Mouse (Mus musculus): ENCODE measurements at regions not wholly inside any gene's neighbourhood (a gene's known extent, or its start where the extent isn't known, plus 50 kb on each side); places are given as distances from the start of the nearest gene placed in this dataset.

- no peak for DNase-seq (ENCODE audit: low spot score)
Observed at GRCm38 (mm10) chr6:98872334-98872733, 529.8 kb upstream of the Gm765 start.

GRCm38 (mm10) chr6:98869772-98870171 lies 527.2 kb upstream of the Gm765 start:
- DNase-seq (ENCODE audit: low spot score), result no peak

DNA sequence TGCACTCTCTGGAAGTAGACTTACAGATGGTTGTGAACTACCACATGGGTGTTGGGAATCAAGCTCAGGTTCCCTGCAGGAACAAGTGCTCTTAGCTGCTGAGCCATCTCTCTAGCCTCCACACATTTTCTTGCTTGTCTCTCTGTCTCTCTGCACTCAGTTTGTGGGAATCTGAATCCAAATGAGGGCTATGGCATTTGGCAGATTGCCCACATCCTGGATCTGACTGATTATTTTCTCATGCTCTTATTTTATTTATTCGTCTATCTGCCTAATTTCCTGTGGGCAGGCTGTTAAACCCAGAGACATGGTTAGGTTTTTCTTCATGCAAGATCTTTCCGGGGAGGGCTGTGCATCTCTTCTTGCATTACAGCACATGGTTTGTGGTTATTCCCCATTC lies 521.8 kb upstream of the Gm765 start:
- DNase-seq (ENCODE audit: low spot score), result no peak

DNA sequence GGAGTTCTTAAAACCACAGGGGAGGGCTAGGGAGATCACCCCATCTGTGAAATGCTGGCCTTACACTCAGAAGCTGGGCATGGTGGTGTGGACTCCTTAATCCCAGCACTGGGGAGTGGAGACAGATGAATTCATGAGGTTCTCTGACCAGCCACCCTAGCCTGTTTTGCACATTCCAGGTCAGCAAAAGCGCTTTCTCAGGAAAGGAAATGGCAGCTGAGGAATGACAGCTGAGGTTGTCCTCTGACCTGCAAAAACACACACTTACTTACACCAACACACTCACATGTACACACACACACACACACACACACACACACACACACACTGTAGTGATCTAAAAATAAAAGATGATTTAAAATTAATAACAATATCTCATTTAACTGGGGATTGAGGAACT lies 513.4 kb upstream of the Gm765 start:
- DNase-seq (ENCODE audit: low spot score), result no peak

DNA sequence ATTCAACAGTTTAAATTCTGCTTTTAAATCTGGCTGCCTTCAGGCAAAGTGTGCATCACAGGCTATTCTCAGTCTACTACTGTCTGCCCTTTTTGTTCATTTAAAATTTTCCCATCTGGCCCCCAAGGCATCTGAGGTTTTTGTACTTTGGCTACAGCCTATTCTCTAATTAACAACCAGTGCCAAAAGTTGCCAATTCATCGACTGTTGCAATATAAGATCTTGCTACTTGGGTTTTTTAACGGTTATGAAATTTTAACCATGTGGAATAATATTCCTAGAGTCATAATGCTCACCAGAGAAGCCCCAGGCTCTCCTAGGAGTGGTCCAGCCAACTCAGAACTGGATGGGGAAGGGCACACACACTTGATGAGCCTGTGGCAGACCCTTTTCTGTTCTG lies 508.4 kb upstream of the Gm765 start:
- no peak for DNase-seq (ENCODE audit: low spot score)

- no peak for DNase-seq (ENCODE audit: low spot score)
Observed at GRCm38 (mm10) chr6:98848835-98849234, 506.3 kb upstream of the Gm765 start.

GRCm38 (mm10) chr6:98846001-98846695 lies 503.6 kb upstream of the Gm765 start:
- no peak for DNase-seq (ENCODE audit: low spot score)

GRCm38 (mm10) chr6:98843598-98843997 lies 501.0 kb upstream of the Gm765 start:
- DNase-seq (ENCODE audit: low spot score), result peak; percentile 35

GRCm38 (mm10) chr6:98842924-98843323 lies 500.4 kb upstream of the Gm765 start:
- peak; percentile 36 for DNase-seq (ENCODE audit: low spot score)

GRCm38 (mm10) chr6:98833922-98834321 lies 491.4 kb upstream of the Gm765 start:
- no peak for DNase-seq (ENCODE audit: low spot score)

- DNase-seq (ENCODE audit: low spot score), result no peak
Observed at GRCm38 (mm10) chr6:98830191-98830590, 487.6 kb upstream of the Gm765 start.

DNA sequence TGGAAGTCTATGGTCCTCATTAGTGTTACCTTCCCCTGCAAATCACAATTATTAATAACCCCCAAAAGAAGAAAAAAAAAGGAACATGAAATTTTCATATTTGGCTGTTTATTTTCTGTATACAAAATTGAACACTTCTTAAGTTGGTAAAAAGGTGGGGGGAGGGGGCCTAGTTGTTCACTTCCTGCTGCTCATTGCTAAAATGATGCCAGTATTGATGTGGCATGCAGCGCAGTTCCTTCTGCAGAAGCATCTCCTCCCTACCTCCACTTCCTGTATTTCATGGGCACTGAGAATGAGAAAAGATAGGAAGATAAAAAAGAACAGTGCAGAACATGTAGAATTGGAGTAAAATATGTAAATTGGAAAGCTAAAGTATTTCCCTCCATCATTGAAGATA lies 465.5 kb upstream of the Gm765 start:
- DNase-seq (ENCODE audit: low spot score), result peak; percentile 25

GRCm38 (mm10) chr6:98803384-98803949 lies 460.9 kb upstream of the Gm765 start:
- DNase-seq (ENCODE audit: low spot score), result no peak

DNA sequence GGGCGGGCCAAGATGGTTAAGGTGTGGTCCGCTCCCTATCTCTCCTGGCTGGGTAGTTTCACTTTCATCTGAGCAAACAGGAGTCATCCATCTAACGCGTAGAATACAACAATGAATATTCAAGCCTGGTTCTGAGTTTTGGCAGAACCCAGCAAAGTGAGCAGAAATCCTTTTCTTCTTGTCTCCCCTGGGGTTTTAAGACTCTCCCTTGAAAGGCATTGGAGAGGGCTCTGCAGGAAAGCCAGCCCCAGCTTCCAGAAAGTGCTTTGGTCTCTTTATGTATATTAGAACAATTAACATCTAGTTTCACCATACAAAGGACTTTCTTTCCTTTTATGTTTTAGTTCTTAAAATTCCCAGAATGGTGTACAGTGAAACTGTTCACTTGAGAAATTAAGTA lies 458.5 kb upstream of the Gm765 start:
- no peak for DNase-seq (ENCODE audit: low spot score)

DNA sequence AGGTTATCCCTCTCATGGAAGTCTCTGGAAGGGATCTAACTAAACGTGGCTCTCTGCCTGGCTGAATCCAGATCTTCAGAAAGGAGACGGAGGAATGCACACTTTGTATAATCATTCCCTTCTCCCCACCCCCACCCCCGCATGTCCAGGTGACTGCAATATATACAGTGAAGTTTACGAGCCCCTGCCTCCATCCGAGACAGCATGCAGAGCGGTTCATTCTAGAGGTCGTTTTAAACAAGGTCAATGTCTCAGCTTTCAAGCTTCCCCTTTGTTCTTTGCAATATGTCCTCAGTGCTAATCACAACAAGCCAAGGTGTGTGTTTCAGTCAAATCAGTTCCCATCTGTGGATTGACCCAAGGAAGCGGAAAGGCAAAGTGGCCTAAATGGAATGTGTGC lies 457.5 kb upstream of the Gm765 start:
- no peak for DNase-seq (ENCODE audit: low spot score)

DNA sequence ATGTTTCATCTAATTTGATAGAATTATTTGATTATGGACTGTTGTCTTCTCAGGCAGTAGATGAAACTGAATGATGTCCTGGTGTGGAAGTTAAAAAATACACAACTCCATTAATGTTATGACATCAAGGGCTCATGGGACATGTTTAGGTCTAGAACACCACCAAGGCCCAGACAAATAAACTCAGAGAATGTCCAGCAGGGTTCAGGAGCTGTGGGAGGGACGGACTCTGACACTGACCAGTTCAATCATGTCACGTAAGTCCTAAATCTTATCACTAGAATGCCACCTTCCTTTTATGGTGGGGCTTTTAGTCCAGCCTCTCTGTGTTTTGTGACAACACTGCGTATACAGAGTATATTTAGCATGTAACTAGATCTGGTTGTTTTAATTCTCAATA lies 455.2 kb upstream of the Gm765 start:
- DNase-seq (ENCODE audit: low spot score), result no peak

GRCm38 (mm10) chr6:98797373-98797772 lies 454.8 kb upstream of the Gm765 start:
- no peak for DNase-seq (ENCODE audit: low spot score)

DNA sequence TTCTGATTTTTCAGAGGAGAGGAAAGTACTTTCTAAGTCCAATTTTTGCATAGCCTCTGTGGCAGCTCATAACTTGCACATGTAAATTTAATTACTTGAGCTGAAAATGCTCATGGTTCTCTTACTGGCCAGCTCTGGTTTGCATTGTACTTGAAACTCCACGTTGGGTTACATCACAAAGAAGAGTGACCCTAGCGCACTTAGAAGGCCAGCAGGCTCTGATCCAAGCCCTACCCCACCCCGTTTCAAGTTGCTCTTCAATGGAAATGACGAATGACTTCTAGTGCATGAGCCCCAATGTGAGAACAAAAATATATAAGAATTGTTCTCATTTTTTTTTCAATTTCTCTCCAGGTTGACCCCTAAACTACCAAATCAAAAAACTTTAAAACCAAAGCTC lies 454.1 kb upstream of the Gm765 start:
- no peak for DNase-seq (ENCODE audit: low spot score)

- DNase-seq (ENCODE audit: low spot score), result no peak
Observed at GRCm38 (mm10) chr6:98787422-98787821, 444.9 kb upstream of the Gm765 start.

- no peak for DNase-seq (ENCODE audit: low spot score)
Observed at GRCm38 (mm10) chr6:98782074-98782473, 439.5 kb upstream of the Gm765 start.

DNA sequence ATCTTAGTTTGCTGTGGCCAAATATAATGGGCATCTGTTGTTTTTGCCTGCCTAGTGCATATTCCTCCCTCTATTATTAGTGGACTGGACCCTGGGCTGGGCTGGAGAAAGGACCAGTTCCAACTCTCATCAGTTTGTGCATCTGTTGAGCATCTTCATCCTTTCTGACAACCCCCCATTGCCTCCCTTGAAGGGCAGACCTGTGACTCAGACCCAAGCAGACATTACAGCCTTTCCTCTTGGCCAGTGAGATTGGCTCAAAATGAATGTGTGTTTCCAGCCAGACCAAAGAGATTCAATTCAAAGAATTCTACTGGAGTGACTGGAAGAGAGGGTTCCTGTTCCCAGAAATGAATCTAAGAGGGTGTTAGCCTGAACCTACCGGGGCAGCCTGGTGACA lies 433.2 kb upstream of the Gm765 start:
- DNase-seq (ENCODE audit: low spot score), result no peak

- no peak for DNase-seq (ENCODE audit: low spot score)
Observed at GRCm38 (mm10) chr6:98769999-98770398, 427.4 kb upstream of the Gm765 start.

DNA sequence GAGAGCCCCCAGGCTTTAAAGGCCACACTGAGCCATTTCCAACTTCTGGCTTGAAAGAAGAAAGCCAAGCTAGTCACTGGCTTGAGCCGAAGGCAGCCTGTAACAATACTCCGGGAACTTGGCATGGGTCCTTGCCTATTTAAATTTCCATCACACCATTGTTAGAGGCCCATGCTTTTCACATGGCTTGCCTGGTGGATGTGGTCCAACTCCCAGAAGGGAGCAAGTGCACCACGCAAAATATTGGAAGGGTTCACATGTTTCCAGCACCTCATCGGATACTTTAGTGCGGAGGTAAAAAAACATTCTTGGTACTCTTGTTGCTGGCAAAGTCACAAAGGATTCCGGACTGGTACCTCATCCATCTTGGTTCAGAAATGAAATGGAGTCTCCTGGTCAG lies 426.8 kb upstream of the Gm765 start:
- DNase-seq (ENCODE audit: low spot score), result no peak
